Mouse (Mus musculus): ENCODE results near the gene Pkp4. TPM values are rescaled to one million over a fixed set of nuclear protein-coding genes. Genes with fewer than 3 reads are reported as not detected.
A peak's percentile ranks its signal among the peaks of the same experiment; 100 is the strongest.

The Pkp4 gene
- polyA plus RNA-seq, 1 experiment from 2014 or later, result 17.4 TPM

DNA sequence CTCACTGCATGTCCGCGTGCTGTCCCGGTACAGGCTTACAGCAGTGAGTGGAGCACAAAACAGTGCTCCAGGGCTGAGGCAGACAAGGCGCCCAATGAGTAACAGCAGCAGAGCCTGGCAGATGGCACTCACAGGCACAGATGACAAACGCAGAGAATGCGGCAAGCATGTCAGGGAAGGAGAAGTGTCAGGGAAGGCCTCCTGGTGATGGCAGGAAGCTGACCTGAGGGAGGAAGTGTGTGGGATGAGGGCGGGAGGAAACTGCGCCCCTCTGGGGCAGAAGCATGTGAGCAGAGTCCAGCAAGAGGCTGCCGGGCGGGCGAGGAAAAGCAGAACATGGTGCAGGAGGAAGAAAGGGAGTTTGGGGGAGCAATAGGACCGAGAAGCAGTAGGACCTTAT lies 185.8 kb downstream of the Pkp4 start:
- no peak overlapping the region for H3K4me2 ChIP-seq (ENCODE audit: low read depth, low read length)
- H3K4me1 ChIP-seq (ENCODE audit: control insufficient read depth, insufficient read depth, low read length), result no peaks in the 10 kb centered on the region
- H3K27me3 ChIP-seq (ENCODE audit: control insufficient read depth, insufficient read depth, low read length), result no peaks in the 10 kb centered on the region
- no peak overlapping the region for H3K4me3 ChIP-seq (ENCODE audit: low read depth, low read length)
- no peak for ATAC-seq (replicated peaks; ENCODE audit: insufficient number of reproducible peaks, low FRiP score, low TSS enrichment, low read depth)
- no peak overlapping the region for H3K9ac ChIP-seq (replicated peaks; ENCODE audit: low read length)
- 73% methylated on average over 12 of the region's 12 CpGs for WGBS
- peaks cover 2% of the 10 kb centered on the region; the same call in 1 of the 2 replicates for H3K36me3 ChIP-seq (replicated peaks; ENCODE audit: control insufficient read depth, insufficient read depth, low read depth, low read length)
- H3K27ac ChIP-seq (replicated peaks; ENCODE audit: low read depth, low read length), result no peak overlapping the region
- H3K9me3 ChIP-seq (replicated peaks; ENCODE audit: control insufficient read depth, low read length), result no peaks in the 10 kb centered on the region
- DNase-seq (ENCODE audit: low spot score), result no peak

DNA sequence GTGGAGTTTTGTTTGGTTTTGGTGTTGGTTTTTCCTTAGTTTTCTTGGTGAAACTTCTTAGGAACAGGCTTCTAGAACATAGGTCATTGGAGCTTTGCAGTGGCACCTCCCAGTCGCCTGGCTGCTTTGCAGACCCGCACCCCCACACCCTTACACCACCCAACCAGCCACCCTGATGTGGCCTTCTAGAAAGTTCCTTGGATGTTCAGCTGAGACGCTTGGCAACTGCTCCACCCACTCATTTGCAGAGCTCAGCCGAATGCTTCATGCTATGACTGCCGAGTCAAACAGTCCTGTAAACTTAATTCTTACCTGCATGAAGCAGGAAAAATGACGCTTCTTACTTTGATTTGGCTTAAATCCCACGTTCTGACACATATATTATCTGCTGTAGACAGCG lies 187.9 kb downstream of the Pkp4 start:
- DNase-seq (ENCODE audit: low spot score), result no peak
- H3K4me2 ChIP-seq (ENCODE audit: low read depth, low read length), result no peak overlapping the region
- H3K9me3 ChIP-seq (replicated peaks; ENCODE audit: control insufficient read depth, low read length), result no peaks in the 10 kb centered on the region
- H3K27ac ChIP-seq (replicated peaks; ENCODE audit: low read depth, low read length), result no peak overlapping the region
- ATAC-seq (replicated peaks; ENCODE audit: insufficient number of reproducible peaks, low FRiP score, low TSS enrichment, low read depth), result no peak
- H3K4me1 ChIP-seq (ENCODE audit: control insufficient read depth, insufficient read depth, low read length), result no peaks in the 10 kb centered on the region
- WGBS, result 91% methylated on average over 8 of the region's 8 CpGs
- no peak overlapping the region for H3K9ac ChIP-seq (replicated peaks; ENCODE audit: low read length)
- H3K27me3 ChIP-seq (ENCODE audit: control insufficient read depth, insufficient read depth, low read length), result no peaks in the 10 kb centered on the region
- peaks cover 2% of the 10 kb centered on the region; the same call in 1 of the 2 replicates for H3K36me3 ChIP-seq (replicated peaks; ENCODE audit: control insufficient read depth, insufficient read depth, low read depth, low read length)
- H3K4me3 ChIP-seq (ENCODE audit: low read depth, low read length), result no peak overlapping the region

DNA sequence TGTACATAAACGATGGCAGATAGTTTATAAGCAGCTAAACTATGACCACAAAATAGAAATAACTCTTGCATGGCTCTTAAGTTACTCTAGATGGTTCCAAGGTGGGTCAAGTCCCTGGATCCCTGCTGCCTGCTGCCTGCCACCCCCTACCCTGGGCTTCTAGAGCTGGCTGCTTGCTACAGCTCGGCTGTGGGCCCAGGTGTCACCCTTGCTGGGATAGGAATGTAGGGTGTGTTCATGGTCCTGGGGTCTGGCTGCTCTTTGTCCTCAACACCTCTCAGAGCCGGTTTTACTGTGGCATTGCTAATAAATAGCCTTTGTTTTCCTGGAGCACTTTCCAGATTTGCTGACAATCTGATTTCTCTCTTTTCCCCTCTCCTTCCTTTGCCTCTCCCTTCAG lies 189.4 kb downstream of the Pkp4 start:
- no peaks in the 10 kb centered on the region for H3K4me1 ChIP-seq (ENCODE audit: control insufficient read depth, insufficient read depth, low read length)
- no peak overlapping the region for H3K9ac ChIP-seq (replicated peaks; ENCODE audit: low read length)
- no peak overlapping the region for H3K4me2 ChIP-seq (ENCODE audit: low read depth, low read length)
- H3K4me3 ChIP-seq (ENCODE audit: low read depth, low read length), result no peak overlapping the region
- no peaks in the 10 kb centered on the region for H3K9me3 ChIP-seq (replicated peaks; ENCODE audit: control insufficient read depth, low read length)
- no peaks in the 10 kb centered on the region for H3K27me3 ChIP-seq (ENCODE audit: control insufficient read depth, insufficient read depth, low read length)
- ATAC-seq (replicated peaks; ENCODE audit: insufficient number of reproducible peaks, low FRiP score, low TSS enrichment, low read depth) (no peak), DNase-seq (ENCODE audit: low spot score) (no peak)
- 71% methylated on average over 3 of the region's 3 CpGs for WGBS
- no peak overlapping the region for H3K27ac ChIP-seq (replicated peaks; ENCODE audit: low read depth, low read length)
- no peaks in the 10 kb centered on the region; the same call in 1 of the 2 replicates for H3K36me3 ChIP-seq (replicated peaks; ENCODE audit: control insufficient read depth, insufficient read depth, low read depth, low read length)

DNA sequence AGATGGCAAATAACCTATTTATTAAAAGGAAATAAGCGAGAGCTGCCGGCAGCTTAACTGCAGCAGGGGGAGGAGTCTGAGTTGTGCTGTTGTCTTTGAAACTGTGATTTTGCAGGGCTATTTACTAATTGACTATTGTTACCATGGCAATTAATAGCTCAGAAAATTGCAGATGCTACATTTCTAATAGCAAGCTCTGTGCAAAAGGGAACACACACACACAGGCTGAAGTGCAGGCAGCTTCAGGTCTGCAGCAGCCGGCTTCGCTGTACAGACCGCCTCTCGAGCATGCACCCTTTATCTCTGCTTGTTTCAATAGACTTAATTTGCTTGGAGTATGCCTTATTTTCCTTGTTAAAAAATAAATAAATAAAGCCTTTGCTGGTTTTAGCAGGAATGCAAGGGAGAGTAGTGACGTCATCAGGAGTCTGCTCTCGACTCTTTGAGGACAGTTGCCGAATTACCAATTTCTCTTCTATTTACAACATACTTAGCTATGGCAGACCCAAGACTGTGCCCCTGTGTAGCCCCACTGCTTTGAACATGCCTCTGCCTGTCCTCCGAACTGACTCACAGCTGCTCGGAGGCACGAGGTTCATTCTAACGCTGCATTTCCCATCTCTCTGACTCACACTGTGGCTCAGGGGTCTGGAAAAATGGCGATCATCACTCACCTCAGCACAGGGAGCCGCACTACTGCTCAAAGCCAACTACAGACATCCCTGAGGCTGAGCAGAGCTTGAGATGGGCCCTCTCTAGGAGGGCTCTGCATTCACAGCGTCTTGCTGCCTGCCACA lies 190.9 kb downstream of the Pkp4 start:
- Histone ChIP-seq H3K4me2 (ENCODE audit: low read depth, low read length) (no peak overlapping the region), H3K4me1 (ENCODE audit: control insufficient read depth, insufficient read depth, low read length) (no peaks in the 10 kb centered on the region), H3K27ac (replicated peaks; ENCODE audit: low read depth, low read length) (no peak overlapping the region), H3K9me3 (replicated peaks; ENCODE audit: control insufficient read depth, low read length) (no peaks in the 10 kb centered on the region), H3K36me3 (replicated peaks; ENCODE audit: control insufficient read depth, insufficient read depth, low read depth, low read length) (no peaks in the 10 kb centered on the region; the same call in 1 of the 2 replicates), H3K4me3 (ENCODE audit: low read depth, low read length) (no peak overlapping the region), H3K27me3 (ENCODE audit: control insufficient read depth, insufficient read depth, low read length) (no peaks in the 10 kb centered on the region), H3K9ac (replicated peaks; ENCODE audit: low read length) (no peak overlapping the region; the same call in 1 of the 2 replicates)
- no peak; the same call in 1 of the 2 replicates for ATAC-seq (replicated peaks; ENCODE audit: insufficient number of reproducible peaks, low FRiP score, low TSS enrichment, low read depth)
- DNase-seq (ENCODE audit: low spot score), result peak; percentile 6
- 74% methylated on average over 16 of the region's 16 CpGs for WGBS

DNA sequence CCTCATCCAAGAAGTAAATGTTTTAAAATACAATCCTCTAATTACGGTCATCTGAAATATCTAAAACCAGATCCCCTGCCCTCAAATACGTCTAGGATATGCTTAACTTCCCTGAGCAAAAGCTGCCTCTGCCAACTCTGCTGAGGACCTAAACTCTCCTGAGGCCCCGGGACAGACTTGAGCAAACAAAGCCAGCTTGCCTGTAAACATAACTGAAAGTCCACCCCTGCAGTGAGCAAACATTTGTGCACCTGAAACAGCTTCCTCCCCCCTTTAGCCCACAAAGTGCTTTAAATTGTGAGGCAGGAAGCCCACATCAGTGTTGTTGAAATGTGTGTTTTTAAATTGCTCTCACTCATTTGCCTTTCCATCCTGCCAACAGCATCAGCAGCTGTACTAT lies 193.2 kb downstream of the Pkp4 start:
- WGBS, result 68% methylated on average over 3 of the region's 3 CpGs
- no peak overlapping the region for H3K4me2 ChIP-seq (ENCODE audit: low read depth, low read length)
- ATAC-seq (replicated peaks; ENCODE audit: insufficient number of reproducible peaks, low FRiP score, low TSS enrichment, low read depth) (no peak), DNase-seq (ENCODE audit: low spot score) (no peak)
- H3K9ac ChIP-seq (replicated peaks; ENCODE audit: low read length), result no peak overlapping the region
- H3K27ac ChIP-seq (replicated peaks; ENCODE audit: low read depth, low read length), result no peak overlapping the region
- no peak overlapping the region for H3K4me3 ChIP-seq (ENCODE audit: low read depth, low read length)
- H3K36me3 ChIP-seq (replicated peaks; ENCODE audit: control insufficient read depth, insufficient read depth, low read depth, low read length), result no peaks in the 10 kb centered on the region; the same call in 1 of the 2 replicates
- no peaks in the 10 kb centered on the region for H3K27me3 ChIP-seq (ENCODE audit: control insufficient read depth, insufficient read depth, low read length)
- no peaks in the 10 kb centered on the region for H3K9me3 ChIP-seq (replicated peaks; ENCODE audit: control insufficient read depth, low read length)
- no peaks in the 10 kb centered on the region for H3K4me1 ChIP-seq (ENCODE audit: control insufficient read depth, insufficient read depth, low read length)

DNA sequence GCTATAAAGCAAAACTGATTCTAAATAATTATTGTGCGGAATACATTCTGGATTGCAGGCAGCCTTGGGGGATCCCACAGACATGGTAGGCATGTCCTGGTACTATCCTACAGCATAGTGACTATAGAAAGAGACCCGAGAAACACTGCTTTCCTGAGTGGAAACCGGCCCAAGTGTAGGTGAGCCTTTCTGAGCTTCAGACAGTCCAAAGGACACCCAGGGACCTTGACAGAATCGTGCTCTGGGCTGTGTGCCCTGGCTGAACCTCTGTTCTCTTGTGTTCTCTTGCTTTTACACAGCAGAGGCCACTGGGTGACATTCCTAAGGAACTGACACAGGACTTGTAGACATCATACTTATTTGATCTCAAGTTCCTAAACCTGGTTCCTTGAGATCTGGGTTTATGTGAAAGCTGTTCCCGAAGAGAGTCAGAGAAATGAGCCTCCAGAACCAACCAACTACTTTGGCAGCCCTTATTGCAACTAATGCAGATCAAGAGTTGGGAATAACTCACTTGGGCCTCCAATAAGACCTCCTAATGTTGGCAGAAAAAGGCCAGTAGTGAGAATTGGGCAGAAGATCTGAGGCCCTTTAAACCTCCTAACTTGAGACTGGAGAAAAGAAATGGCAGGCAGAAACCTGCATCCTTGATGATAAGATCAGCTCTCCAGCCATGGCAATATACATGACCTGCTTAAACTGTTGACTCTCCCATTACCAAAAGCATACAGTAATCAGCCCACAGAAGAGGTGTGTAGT lies 195.1 kb downstream of the Pkp4 start:
- no peaks in the 10 kb centered on the region for H3K4me1 ChIP-seq (ENCODE audit: control insufficient read depth, insufficient read depth, low read length)
- no peak overlapping the region for H3K27ac ChIP-seq (replicated peaks; ENCODE audit: low read depth, low read length)
- no peaks in the 10 kb centered on the region for H3K27me3 ChIP-seq (ENCODE audit: control insufficient read depth, insufficient read depth, low read length)
- no peak overlapping the region for H3K4me2 ChIP-seq (ENCODE audit: low read depth, low read length)
- H3K9ac ChIP-seq (replicated peaks; ENCODE audit: low read length), result no peak overlapping the region
- WGBS, result 93% methylated on average over 5 of the region's 5 CpGs
- no peaks in the 10 kb centered on the region for H3K9me3 ChIP-seq (replicated peaks; ENCODE audit: control insufficient read depth, low read length)
- DNase-seq (ENCODE audit: low spot score), result no peak
- no peak overlapping the region for H3K4me3 ChIP-seq (ENCODE audit: low read depth, low read length)
- ATAC-seq (replicated peaks; ENCODE audit: insufficient number of reproducible peaks, low FRiP score, low TSS enrichment, low read depth), result no peak
- no peaks in the 10 kb centered on the region; the same call in 1 of the 2 replicates for H3K36me3 ChIP-seq (replicated peaks; ENCODE audit: control insufficient read depth, insufficient read depth, low read depth, low read length)

DNA sequence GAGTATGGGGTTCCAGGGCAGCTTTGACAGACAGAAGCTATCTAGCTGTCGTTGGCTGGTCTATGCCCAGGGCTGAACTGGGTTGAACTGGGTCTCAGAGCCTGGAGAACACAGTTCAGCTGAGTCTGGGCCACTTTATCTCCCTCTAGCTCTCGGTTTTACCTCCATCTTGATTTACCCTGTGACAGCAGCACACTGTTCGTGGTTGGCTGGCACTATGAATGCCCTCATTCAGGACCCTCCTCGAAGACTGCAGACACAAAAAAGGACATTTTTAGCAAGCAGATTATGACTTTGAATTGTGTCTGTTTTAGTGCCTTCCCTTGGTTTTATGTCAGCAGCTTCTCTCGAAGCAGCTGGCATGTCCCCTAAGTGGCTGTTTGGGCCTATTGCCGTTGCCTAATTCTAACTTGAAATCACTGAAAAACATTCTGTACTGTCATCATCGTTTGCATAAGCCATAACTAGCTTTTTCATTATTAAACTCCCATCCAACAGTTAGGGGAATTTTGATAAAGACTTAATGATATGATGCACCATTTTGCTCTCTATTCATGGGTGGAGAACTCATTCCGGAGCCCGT lies 199.2 kb downstream of the Pkp4 start:
- Histone ChIP-seq H3K27ac (replicated peaks; ENCODE audit: low read depth, low read length) (no peak overlapping the region), H3K9ac (replicated peaks; ENCODE audit: low read length) (no peak overlapping the region), H3K4me2 (ENCODE audit: low read depth, low read length) (no peak overlapping the region), H3K9me3 (replicated peaks; ENCODE audit: control insufficient read depth, low read length) (no peaks in the 10 kb centered on the region), H3K36me3 (replicated peaks; ENCODE audit: control insufficient read depth, insufficient read depth, low read depth, low read length) (no peaks in the 10 kb centered on the region), H3K4me3 (ENCODE audit: low read depth, low read length) (no peak overlapping the region), H3K4me1 (ENCODE audit: control insufficient read depth, insufficient read depth, low read length) (no peaks in the 10 kb centered on the region), H3K27me3 (ENCODE audit: control insufficient read depth, insufficient read depth, low read length) (no peaks in the 10 kb centered on the region)
- DNase-seq (ENCODE audit: low spot score) (no peak), ATAC-seq (replicated peaks; ENCODE audit: insufficient number of reproducible peaks, low FRiP score, low TSS enrichment, low read depth) (no peak)
- 79% methylated on average over 9 of the region's 9 CpGs for WGBS

DNA sequence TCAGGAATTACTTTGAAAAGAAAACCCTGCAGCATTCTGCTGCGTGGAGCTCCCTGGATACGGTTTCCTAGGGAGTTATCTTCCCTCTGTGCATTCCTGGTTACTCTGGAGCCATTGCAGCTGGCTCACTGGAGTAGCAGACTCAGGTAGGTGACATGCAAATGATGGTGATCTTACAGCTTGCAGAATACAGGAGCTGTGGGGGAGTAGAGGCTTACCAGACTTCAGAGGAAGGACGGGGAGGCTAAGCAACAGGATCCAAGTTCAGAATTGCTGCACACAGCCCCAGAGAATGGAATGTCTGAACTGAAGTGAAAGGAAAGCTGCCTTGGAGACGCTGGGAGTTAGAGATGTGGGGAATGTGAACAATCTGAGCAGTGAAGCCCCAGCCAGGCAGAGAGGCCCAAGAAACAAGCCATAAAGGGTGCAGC lies 200.7 kb downstream of the Pkp4 start:
- no peak for ATAC-seq (replicated peaks; ENCODE audit: insufficient number of reproducible peaks, low FRiP score, low TSS enrichment, low read depth)
- DNase-seq (ENCODE audit: low spot score), result peak; percentile 23
- Histone ChIP-seq H3K27me3 (ENCODE audit: control insufficient read depth, insufficient read depth, low read length) (no peaks in the 10 kb centered on the region), H3K9ac (replicated peaks; ENCODE audit: low read length) (no peak overlapping the region), H3K4me2 (ENCODE audit: low read depth, low read length) (no peak overlapping the region), H3K9me3 (replicated peaks; ENCODE audit: control insufficient read depth, low read length) (no peaks in the 10 kb centered on the region), H3K4me1 (ENCODE audit: control insufficient read depth, insufficient read depth, low read length) (no peaks in the 10 kb centered on the region), H3K27ac (replicated peaks; ENCODE audit: low read depth, low read length) (no peak overlapping the region), H3K4me3 (ENCODE audit: low read depth, low read length) (no peak overlapping the region), H3K36me3 (replicated peaks; ENCODE audit: control insufficient read depth, insufficient read depth, low read depth, low read length) (no peaks in the 10 kb centered on the region)
- WGBS, result 37% methylated on average over 4 of the region's 4 CpGs

All from embryonic facial prominence, embryonic 11.5 days (tissue).